Mouse (Mus musculus) lung, postnatal 0 days (tissue): ENCODE measurements at regions not wholly inside any gene's neighbourhood (a gene's known extent, or its start where the extent isn't known, plus 50 kb on each side); places are given as distances from the start of the nearest gene placed in this dataset.

Source experiments
- CTCF ChIP-seq: IDR thresholded peaks from 2 replicates; pipeline ENCODE4 v1.5.1; 2016; ENCODE audit warnings: antibody characterized with exemption, mild to moderate bottlenecking
- EP300 ChIP-seq: IDR thresholded peaks from 2 replicates; pipeline ENCODE4 v1.6.1; 2016; ENCODE audit warnings: antibody characterized with exemption, mild to moderate bottlenecking, control low read depth

GRCm38 (mm10) chr9:31730443-31730842 is 182.8 kb downstream of the Barx2 start:
- TF ChIP-seq CTCF (no peak), EP300 (no peak)
